Mouse (Mus musculus) heart, adult 2 months (tissue): ENCODE data around the gene Islr.

ENCODE experiments used
- CTCF ChIP-seq: fragments of 200-600 bp; IDR thresholded peaks from 2 replicates; pipeline ENCODE4 v1.8.1; 2022; ENCODE audit warnings: antibody characterized with exemption, mild to moderate bottlenecking, moderate library complexity
- EP300 ChIP-seq: fragments of 200-500 bp; IDR thresholded peaks from 2 replicates; pipeline ENCODE4 v1.6.1; 2011; ENCODE audit warnings: low read depth, low read length, control low read depth; ENCODE audit not compliant: insufficient read depth
- POLR2A ChIP-seq: fragments of 200-500 bp; IDR thresholded peaks from 2 replicates; pipeline ENCODE4 v1.6.1; 2011; ENCODE audit warnings: mild to moderate bottlenecking, low read depth, low read length, control low read depth; ENCODE audit not compliant: insufficient read depth

DNA sequence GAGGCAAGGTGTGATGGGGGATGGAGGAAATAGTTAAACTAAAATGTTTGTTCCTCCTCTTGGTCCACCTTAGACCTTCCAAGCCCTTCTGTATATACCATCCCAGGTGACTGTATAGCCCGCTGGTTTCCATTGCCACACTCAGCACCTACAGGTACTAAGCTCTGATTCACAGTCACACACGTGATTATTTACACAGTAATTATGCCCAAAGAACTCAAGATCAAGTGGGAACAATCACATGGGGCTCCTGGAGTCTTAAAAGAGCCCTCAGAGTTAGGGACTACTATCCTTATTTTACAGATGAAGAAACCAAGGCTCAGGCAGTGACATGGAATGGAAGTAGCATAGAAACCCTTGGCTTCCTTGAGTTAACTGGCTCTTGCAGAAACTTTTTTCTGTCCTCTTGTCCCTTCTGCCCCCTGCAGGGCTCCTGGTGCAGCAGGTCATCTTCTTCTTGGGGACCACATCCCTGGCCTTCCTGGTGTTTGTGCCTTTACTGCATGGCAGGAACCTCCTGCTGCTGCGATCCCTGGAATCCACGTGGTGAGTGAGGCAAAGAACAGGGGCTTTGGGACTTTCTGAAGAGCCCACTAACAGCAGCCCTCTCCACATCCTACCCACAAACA is 53.3 kb downstream of the Islr start:
- TF ChIP-seq CTCF (peak; percentile 32; the same call in 1 of the 2 replicates), POLR2A (no peak), EP300 (no peak)
